In the genomic region with DNA sequence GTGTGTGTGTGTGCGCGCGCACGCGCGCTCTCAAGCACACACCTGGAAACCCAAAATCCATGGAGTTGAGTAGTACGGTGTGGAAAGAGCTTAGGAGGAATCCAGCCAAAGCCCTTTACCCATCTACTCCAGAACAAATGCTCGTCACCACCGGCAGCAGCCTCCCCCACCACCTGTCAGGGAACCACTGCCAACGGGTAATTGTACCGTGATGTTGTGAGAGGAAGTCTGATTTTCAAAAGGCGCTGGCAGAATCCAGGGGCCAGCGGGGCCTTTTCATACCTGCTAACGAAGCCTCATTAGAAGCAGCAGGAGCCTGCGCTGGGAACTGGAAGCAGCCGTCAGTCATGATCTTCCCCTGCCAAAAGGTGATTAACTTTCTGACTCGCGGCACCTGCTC, we compare ENCODE assay signal across 10 mouse cellular contexts. TPM values are rescaled to one million over a fixed set of nuclear protein-coding genes. Genes with fewer than 3 reads are reported as not detected.
DNase-seq lines count a peak whose midpoint lies in the region; ATAC-seq and TF ChIP-seq lines count a peak whose summit lies in the region.
"Had no signal": no experiment of that assay in that cellular context is flagged by ENCODE, and none has a peak within 500 bp of the region (broad histone marks: within the 10 kb centered on the region; RNA-seq: fewer than 3 reads in every experiment).

No protein-coding gene starts in this region.

- H3K36me3 ChIP-seq in hindbrain, embryonic 14.5 days (replicated peaks; ENCODE audit: control insufficient read depth, insufficient read depth), result no peaks in the 10 kb centered on the region
- H3K36me3 ChIP-seq in kidney, adult 2 months (ENCODE audit: control insufficient read depth, insufficient read depth, low read length), result no peaks in the 10 kb centered on the region

- peak; percentile 43 for DNase-seq in layer of hippocampus, adult 11-12 months (ENCODE audit: low spot score)
- DNase-seq in layer of hippocampus, adult 9-10 months (ENCODE audit: low spot score), result no peak
- peak; percentile 39 to 54 for DNase-seq in cerebellum, adult 2 months
- DNase-seq in hindbrain, embryonic 14.5 days (ENCODE audit: low spot score), result peak; percentile 58
- peak; percentile 47 to 73 for DNase-seq in thymus, adult 18-20 months
- DNase-seq in testis, postnatal 14 days (ENCODE audit: low spot score), result no peak
- no peak for DNase-seq in kidney, adult 2 months
- no peak for DNase-seq in gastrocnemius, adult 8-10 months (ENCODE audit: low spot score in 2 of 2)
- DNase-seq: adrenal gland, adult 2 months had no signal

- WGBS in cerebellum, adult 2 months, result 34% methylated on average over 18 of the region's 18 CpGs
- 52% methylated on average over 18 of the region's 18 CpGs for WGBS in hindbrain, embryonic 14.5 days
- WGBS in kidney, adult 2 months, result 71% methylated on average over 18 of the region's 18 CpGs

- H3K4me3 ChIP-seq in cerebellum, adult 2 months (replicated peaks; ENCODE audit: insufficient read depth, low read depth, low read length), result no peak overlapping the region
- no peak overlapping the region for H3K4me3 ChIP-seq in hindbrain, embryonic 14.5 days (replicated peaks; ENCODE audit: low read length)
- H3K4me3 ChIP-seq in kidney, adult 2 months (ENCODE audit: insufficient read depth, low read depth, low read length), result no peak overlapping the region

- H3K9ac ChIP-seq in hindbrain, embryonic 14.5 days, result no peak overlapping the region

- no peak for TF ChIP-seq POLR2A in cerebellum, adult 2 months (IDR thresholded peaks at IDR 0.05; ENCODE audit: borderline replicate concordance, insufficient read depth, low read length)
- TF ChIP-seq POLR2A in kidney, adult 2 months (IDR thresholded peaks at IDR 0.05; ENCODE audit: low read depth, low read length), result no peak

- no peaks in the 10 kb centered on the region for H3K27me3 ChIP-seq in cerebellum, adult 2 months (ENCODE audit: control insufficient read depth, insufficient read depth, low read length)
- H3K27me3 ChIP-seq in hindbrain, embryonic 14.5 days (ENCODE audit: control insufficient read depth, insufficient read depth, low read length), result no peaks in the 10 kb centered on the region
- no peaks in the 10 kb centered on the region; the same call in 1 of the 2 replicates for H3K27me3 ChIP-seq in kidney, adult 2 months (replicated peaks; ENCODE audit: control insufficient read depth, insufficient read depth, low read length)

- TF ChIP-seq CTCF in cerebellum, adult 2 months (IDR thresholded peaks at IDR 0.05; ENCODE audit: borderline replicate concordance, insufficient read depth, low read depth, low read length), result no peak
- no peak for TF ChIP-seq CTCF in kidney, adult 2 months (conservative IDR thresholded peaks at IDR 0.05; ENCODE audit: insufficient read depth, insufficient read length, low read depth, low read length)

- H3K9me3 ChIP-seq in hindbrain, embryonic 14.5 days (ENCODE audit: control insufficient read depth, low read length), result no peaks in the 10 kb centered on the region

- 0 out of 2 replicates have a peak overlapping the region, but pooled peaks have one; percentile 4 for H3K4me2 ChIP-seq in hindbrain, embryonic 14.5 days (replicated peaks)
- H3K4me2 ChIP-seq: liver, embryonic 11.5 days had no signal

- H3K4me1 ChIP-seq in cerebellum, adult 2 months (ENCODE audit: control insufficient read depth, insufficient read depth, low read length), result no peaks in the 10 kb centered on the region
- peaks cover 13% of the 10 kb centered on the region; the same call in 1 of the 2 replicates for H3K4me1 ChIP-seq in hindbrain, embryonic 14.5 days (replicated peaks; ENCODE audit: control insufficient read depth, insufficient read depth, low read length)
- H3K4me1 ChIP-seq in kidney, adult 2 months (ENCODE audit: control insufficient read depth, insufficient read depth, low read length), result no peaks in the 10 kb centered on the region

- no peak overlapping the region for H3K27ac ChIP-seq in cerebellum, adult 2 months (ENCODE audit: insufficient read depth, low read length)
- peak overlapping the region; percentile 35; the same call in 1 of the 2 replicates for H3K27ac ChIP-seq in hindbrain, embryonic 14.5 days
- no peak overlapping the region for H3K27ac ChIP-seq in kidney, adult 2 months (ENCODE audit: insufficient read depth, low read depth, low read length)

- ATAC-seq in hindbrain, embryonic 14.5 days (ENCODE audit: low FRiP score), result peak; percentile 46; the same call in 1 of the 2 replicates

RNA-seq across cellular contexts. Expression of gene Cdv3, which starts 57.2 kb away (rescaled TPM):
- 56.1 and 58.3 TPM in 2 replicates for polyA plus RNA-seq in cerebellum, adult 2 months (2012; rRNA removed)
- 62.4 and 76.0 TPM in 2 replicates for polyA plus RNA-seq in hindbrain, embryonic 14.5 days (2014; fragmentation: Nextera tagmentation; extraction: Ambion mirVana)
- 24.4 and 27.0 TPM in 2 replicates for polyA plus RNA-seq in kidney, adult 2 months (2012; rRNA removed)
- 100 to 1,000 TPM; 221 to 238 (median 225) TPM for total RNA-seq in gastrocnemius, adult 8-10 months (2022)

RNA-seq across cellular contexts. Expression of gene Bfsp2, which starts 57.4 kb away (rescaled TPM):
- polyA plus RNA-seq in cerebellum, adult 2 months (2012; rRNA removed), result 7.6 and 9.2 TPM in 2 replicates
- polyA plus RNA-seq in hindbrain, embryonic 14.5 days (2014; fragmentation: Nextera tagmentation; extraction: Ambion mirVana), result 3.5 and 4.1 TPM in 2 replicates
- polyA plus RNA-seq in kidney, adult 2 months (2012; rRNA removed), result 0.14 and 0.56 TPM in 2 replicates
- total RNA-seq in gastrocnemius, adult 8-10 months (2022), result under 1 TPM in 3 of 4 experiments, not detected in 1; 0.40 to 0.77 (median 0.58) TPM
- total RNA-seq: adrenal gland, adult 2 months had no signal
- polyA plus RNA-seq: adrenal gland, adult 2 months had no signal

Comparison
In these comparisons a context has a peak if more than half of its experiments do, and no peak if none do; other contexts are left out.
1. DNase-seq: peak in layer of hippocampus, adult 11-12 months (single experiment), cerebellum, adult 2 months (2 of 2), hindbrain, embryonic 14.5 days (single experiment) and thymus, adult 18-20 months (2 of 2); none in layer of hippocampus, adult 9-10 months (single experiment), testis, postnatal 14 days (single experiment), kidney, adult 2 months (single experiment) and gastrocnemius, adult 8-10 months (0 of 2).